Mouse (Mus musculus): Measurements from ENCODE around the gene Astn2.
A peak's percentile ranks its signal among the peaks of the same experiment; 100 is the strongest.

Astn2 gene

DNA sequence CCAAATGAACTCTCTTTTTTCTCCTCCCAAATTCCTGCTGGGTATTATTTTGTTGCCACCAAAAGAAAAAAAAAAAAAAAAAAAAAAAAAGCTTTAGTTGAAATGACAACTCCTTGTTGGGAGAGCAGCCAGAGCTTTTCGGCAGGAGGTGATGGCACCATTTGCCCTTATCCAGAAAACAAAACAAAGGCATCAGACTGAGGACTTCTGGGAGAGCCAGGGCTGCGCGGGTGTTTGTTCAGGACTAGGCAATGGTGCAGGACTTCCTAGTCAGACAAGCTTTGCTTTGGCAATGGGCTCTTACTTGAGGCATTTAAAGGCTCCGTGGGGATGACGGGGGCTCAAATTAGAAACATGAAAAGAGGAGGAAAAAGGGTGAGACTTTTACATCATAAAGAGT lies 817.5 kb downstream of the Astn2 start:
- no peak for DNase-seq (ENCODE audit: low read depth, low spot score)

DNA sequence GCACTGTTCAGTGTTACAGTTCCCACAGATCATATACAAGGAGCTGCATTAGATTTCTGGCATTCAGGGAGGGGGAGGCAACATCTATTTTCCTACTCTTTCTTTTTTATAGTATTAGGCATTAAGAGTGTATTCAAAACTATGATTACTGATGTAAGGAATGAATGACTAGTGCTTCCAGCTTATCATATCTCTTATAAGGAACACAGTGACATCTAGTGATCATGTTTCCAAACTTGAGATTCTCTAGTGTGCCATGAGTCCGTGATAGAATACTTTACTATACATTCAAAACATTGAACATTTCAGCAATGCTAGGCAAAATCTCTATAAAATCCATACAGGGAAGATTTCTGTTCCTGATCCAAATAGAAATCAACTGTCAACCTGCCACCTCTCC lies 824.2 kb downstream of the Astn2 start:
- no peak for DNase-seq (ENCODE audit: low read depth, low spot score)

DNA sequence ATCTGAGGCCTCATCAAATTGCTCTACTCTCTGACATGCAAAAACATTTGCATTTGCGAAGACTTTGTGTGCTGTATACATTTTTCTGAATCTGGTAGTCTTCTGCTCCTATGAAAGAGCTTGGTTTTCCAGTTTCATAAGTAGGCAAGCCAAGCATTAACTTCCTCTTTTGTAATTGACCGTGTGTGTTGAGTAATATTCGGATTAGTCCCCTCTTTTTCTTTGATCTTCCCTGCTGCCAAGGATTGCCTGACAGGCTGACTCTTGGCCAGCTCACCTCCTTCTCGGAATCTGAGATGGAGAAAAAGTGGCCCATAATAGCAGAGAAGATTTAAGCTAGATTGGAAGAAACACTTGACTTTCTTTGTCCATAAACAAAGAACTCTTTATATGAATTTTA lies 838.9 kb downstream of the Astn2 start:
- no peak for DNase-seq (ENCODE audit: low read depth, low spot score)

DNA sequence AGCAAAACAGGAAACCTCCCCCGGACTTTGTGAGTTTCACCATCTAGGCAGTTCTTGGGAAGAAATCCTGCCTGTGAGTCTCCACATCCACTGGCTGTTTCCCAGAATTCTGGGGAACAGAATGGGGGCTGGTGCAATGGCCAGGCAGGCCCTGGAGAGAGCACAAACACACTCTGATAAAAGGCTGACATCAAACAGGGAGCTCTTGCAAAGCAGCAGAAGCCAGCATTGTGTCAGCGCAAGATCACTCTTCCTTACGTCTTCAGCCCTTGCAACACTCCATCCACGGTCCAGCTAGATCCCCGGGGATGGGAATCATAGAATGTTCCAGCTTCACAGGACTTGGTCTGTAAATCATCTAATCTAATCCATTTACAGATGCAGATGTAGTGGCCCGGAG lies 855.9 kb downstream of the Astn2 start:
- no peak for DNase-seq (ENCODE audit: low read depth, low spot score)

DNA sequence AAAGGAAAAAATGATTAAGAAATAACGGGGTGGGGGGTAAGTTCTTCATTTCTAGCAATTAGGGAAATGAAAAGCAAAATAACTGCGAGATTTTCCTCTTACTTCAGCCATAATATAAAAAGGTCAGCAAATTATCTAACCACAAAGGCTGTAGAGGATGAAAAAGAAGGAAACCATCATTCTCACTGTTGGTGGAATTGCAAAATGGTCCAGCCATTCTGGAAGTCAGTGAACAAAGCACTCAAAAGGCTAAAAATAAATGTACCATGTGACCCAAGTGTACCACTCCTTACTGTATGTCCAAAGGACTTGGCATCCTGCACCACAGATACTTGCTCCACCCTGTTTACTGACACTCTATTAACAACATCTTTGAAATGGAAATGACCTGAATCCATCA lies 858.8 kb downstream of the Astn2 start:
- DNase-seq (ENCODE audit: low read depth, low spot score), result no peak

DNA sequence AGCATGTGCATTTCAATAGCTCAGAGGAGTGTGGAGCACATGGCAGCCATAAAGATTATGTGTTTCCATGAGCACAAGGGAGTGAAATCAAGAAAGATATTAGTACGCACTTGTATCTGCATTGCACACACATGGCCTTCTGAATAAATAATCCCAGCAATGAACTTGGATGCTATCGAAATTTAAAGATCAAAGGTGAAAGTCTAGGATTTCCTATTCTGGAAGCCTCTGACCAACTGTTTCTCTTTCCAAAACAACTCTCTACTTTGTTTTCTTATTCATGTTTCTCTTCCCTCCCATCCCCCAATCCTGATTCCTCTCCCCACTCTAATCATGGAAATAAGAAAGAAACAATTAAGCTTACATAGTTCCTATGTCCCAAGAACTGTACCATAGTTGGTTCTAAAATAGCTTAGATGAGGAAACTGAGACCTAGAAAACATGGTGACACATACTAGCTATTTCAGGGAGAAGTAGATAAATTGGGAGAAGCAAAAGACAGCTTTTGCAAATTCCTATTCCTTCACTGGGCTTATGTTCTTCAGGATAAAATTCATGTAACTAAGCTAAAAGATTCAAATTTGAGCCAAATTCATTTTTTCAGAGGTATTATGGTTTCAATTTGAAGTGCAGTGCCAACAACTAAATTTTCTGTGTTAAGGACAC lies 872.2 kb downstream of the Astn2 start:
- DNase-seq (ENCODE audit: low read depth, low spot score), result no peak

DNA sequence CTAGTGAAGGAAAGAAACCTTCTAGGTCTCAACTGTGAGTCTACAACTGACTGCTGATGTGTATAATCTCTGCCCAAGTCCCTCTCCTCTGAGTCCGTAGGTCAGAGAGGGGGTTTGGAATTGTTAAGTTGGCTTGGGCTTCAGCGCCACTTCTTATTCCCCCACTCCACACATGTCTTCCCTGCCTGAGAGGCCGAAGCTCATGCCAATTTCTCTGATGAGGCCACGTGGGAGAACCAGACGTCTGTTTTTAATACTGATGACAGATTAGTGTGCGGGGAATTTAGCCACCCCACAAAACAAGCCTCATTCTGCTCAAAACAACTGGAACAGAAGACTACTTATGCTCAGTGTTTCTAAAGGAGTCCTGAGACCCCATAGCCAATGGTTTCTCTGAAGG lies 872.8 kb downstream of the Astn2 start:
- no peak for DNase-seq (ENCODE audit: low read depth, low spot score)

DNA sequence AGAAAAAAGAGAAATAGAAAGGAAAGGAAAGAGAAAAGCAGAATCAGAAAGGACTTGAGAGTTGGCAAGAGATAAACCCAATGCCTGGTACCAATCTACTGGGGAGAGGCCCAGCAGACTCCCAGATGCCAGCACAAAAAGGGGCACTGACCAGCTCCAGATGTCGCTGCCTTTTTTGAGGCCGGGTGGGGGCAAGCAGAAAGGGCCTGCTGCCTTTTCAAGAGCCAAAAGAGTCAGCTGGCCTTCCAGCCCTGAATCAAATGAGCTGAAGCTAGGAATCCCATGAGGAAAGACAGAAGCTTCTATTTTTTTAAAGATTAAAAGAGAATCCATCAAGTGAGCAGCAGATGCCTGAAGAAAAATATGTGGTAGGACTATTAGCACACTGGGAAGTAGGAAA lies 873.5 kb downstream of the Astn2 start:
- no peak for DNase-seq (ENCODE audit: low read depth, low spot score)

DNA sequence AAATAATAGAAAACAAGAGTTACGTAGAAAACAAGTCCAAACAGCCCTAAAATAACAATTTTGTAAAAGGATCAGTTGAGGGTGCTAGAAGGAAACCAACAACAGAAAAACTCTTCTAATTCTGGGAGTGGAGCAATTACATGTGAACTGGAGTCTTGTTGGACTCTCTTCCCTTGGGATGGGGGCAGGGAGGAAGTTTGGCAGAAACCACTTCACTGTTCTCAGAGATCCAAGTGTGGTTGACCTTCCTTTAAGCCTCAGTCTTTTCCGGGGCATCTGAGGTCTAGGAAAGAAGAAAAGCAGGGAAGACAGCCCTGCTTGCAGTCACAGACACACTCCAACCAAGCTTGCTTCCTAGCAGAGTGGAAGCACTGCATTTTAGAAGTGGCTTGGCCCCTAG lies 896.3 kb downstream of the Astn2 start:
- no peak for DNase-seq (ENCODE audit: low read depth, low spot score)

DNA sequence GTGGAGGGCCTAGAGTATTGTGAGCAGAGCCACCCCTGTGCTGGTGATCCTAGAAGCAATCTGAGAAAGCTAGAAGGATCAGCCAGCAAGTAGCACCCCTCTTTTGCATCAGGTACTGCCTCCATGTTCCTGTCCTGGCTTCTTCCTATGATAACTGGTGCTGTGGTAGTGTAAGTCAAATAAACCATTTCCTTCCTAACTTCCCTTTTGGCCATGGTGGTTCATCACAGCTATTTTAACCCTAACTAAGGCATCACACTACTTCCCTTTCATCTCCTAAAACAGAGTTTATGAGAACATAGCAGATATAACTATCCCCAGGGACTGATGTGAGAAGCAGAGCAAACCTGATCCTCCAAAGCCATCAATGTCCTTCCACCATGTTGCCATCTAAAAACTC lies 897.5 kb downstream of the Astn2 start:
- DNase-seq (ENCODE audit: low read depth, low spot score), result no peak

DNA sequence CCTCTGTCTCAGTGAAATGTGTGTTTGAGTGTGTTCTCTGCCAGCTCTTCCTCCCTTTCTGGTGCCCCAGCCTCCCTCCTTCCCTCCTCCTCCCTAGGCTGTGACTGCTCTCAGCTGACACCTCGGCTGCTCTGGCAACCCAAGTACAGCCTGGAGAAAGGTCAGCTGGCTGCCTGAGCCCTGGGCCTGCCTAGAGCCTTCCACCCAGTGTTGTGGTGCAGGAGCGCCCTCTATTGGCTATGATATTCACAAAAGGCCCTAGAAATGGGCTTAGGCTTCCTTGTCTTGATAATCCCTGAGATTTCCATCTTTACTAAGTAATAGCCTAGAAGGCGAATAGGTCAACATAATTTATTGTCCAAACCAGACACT lies 908.0 kb downstream of the Astn2 start:
- DNase-seq (ENCODE audit: low read depth, low spot score), result peak; percentile 74

DNA sequence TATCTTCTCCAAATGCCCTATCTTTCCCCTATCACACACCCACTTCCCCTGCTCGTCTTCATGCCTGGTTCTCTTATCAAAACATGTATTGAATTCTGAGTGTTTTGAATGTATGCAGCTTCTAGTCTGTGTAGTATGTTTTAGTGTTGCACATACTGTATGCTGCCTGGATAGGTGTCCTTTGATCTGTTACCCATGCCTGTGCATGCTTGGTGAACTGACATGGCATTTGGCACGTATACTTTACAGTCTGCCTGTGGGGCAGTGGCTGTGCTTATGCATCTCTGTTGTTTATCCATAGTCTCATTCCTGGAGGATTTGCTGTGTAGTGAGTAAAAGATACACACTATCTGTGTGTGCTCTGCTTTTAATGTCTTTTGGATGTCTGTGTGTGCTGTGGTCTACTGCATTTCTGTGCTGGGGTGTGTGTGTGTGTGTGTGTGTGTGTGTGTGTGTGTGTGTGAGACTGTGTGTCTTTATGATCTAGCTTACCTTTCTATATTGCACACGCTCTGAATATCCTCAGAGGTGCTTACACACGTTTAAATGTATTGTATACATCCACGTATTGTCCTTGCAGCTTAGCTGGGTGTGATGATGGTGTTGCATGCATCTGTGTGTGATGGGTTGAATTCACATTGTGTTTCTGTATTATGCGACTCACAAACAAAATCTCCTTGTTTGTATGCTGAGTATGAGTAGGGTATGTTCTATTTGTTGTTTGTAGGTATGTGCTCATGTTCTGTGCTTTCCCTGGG lies 908.5 kb downstream of the Astn2 start:
- no peak for DNase-seq (ENCODE audit: low read depth, low spot score)

- no peak for DNase-seq (ENCODE audit: low read depth, low spot score)
Measured at GRCm38 (mm10) chr4:65491541-65491940, 912.9 kb downstream of the Astn2 start.

GRCm38 (mm10) chr4:65489711-65490110 lies 914.7 kb downstream of the Astn2 start:
- no peak for DNase-seq (ENCODE audit: low read depth, low spot score)

DNA sequence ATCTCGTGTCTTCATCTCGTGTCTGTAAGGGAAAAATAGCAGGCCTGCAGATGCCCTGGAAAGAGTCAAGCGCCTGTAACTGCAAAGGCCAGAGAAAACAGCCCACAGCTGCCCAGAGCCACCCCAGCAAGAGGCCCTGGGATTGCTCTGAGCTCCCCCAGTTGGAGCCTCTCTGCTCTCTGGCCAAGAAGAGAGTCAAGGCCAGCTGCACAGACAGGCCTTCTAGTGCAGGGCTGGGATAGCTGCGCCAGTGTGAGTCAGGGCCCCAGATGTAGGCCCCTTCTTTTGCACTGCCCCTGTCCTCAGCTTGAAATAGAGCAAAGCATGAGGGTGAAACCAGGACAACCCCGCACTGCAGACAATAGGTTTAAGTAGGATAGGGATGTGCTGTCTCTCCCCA lies 922.8 kb downstream of the Astn2 start:
- no peak for DNase-seq (ENCODE audit: low read depth, low spot score)

DNA sequence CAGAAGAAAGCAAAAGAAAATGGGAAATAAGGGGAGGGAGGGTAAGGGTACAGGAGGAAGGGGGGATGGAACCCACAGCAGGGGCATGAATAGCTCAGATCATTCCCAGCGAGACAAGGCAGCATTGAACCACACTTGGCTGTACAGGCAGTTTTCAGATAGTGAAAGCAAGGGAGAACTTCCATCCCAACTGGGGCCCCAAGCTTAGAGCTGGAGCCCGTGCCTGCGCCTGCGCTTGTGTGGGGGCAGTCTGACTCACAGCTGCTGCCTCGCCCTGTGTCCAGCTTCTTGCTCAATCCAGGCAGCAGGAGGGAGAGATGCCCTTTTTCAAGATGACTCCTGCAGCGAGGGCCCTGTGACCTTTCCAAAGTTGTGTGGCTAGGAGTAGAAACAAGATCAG lies 927.3 kb downstream of the Astn2 start:
- no peak for DNase-seq (ENCODE audit: low read depth, low spot score)

- DNase-seq (ENCODE audit: low read depth, low spot score), result no peak
Measured at GRCm38 (mm10) chr4:65475925-65476560, 928.4 kb downstream of the Astn2 start.

GRCm38 (mm10) chr4:65473141-65473540 lies 931.3 kb downstream of the Astn2 start:
- no peak for DNase-seq (ENCODE audit: low read depth, low spot score)

GRCm38 (mm10) chr4:65449171-65449570 lies 955.2 kb downstream of the Astn2 start:
- no peak for DNase-seq (ENCODE audit: low read depth, low spot score)

- DNase-seq (ENCODE audit: low read depth, low spot score), result no peak
Measured at GRCm38 (mm10) chr4:65441746-65442145, 962.7 kb downstream of the Astn2 start.

GRCm38 (mm10) chr4:65430804-65431203 lies 973.6 kb downstream of the Astn2 start:
- DNase-seq (ENCODE audit: low read depth, low spot score), result no peak

GRCm38 (mm10) chr4:65427480-65427879 lies 976.9 kb downstream of the Astn2 start:
- no peak for DNase-seq (ENCODE audit: low read depth, low spot score)

- no peak for DNase-seq (ENCODE audit: low read depth, low spot score)
Measured at GRCm38 (mm10) chr4:65426437-65426836, 978.0 kb downstream of the Astn2 start.
